Mouse (Mus musculus) kidney, adult 2 months (tissue): ENCODE data around the gene Ngf.

Experiments
- CTCF ChIP-seq: fragments of 200-500 bp; conservative IDR thresholded peaks from 2 replicates; pipeline ENCODE4 v1.5.1; 2011; ENCODE audit warnings: low read depth, mild to moderate bottlenecking, control low read depth, low read length, moderate library complexity, mixed read lengths; ENCODE audit not compliant: insufficient read depth, insufficient read length
- POLR2A ChIP-seq: fragments of 200-500 bp; IDR thresholded peaks from one replicate; pipeline ENCODE4 v1.6.1; 2011; ENCODE audit warnings: low read depth, low read length, control low read depth

DNA sequence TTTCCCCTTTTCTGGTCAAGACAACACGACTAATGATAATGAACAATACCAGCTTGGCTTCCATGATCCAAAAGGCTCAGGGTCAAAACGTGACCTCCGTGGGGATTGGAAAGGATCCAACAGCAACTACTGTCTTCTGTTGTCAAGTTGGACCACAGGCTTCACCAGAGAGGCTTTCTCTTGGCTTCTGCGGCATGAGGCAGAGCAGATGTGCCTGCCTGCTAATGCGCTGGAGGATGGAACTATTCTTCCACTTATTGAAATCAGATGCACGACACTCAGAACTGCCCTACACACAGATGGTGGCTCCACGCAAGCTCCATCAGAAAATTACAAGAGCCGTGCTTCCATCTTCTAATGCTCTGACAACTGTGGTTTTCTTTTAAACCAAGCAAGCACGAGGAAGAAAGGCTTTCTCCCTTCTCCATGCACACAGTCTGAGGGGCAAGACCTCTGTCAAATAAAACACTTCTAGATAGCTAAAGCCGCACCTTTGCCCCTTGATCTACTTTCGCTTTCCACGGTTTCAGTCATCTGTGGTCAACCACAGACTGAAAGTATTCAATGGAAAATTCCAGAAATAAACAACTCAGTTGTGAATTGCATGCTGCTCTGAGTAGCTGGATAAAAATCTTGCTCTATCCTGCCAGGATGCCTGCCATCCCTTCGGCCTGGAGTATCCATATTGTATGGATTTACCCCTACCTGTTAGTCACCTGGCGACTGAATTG lies 20.8 kb downstream of the Ngf start:
- no peak for TF ChIP-seq POLR2A
- no peak for TF ChIP-seq CTCF
